Mouse (Mus musculus) liver, embryonic 14.5 days (tissue): Measurements from ENCODE around the gene Faah.

Experiments used
- CTCF ChIP-seq: IDR thresholded peaks from 2 replicates; pipeline ENCODE4 v1.5.1; 2016; ENCODE audit warnings: antibody characterized with exemption, low read depth, control low read depth
- EP300 ChIP-seq: IDR thresholded peaks from 2 replicates; pipeline ENCODE4 v1.6.1; 2016; ENCODE audit warnings: antibody characterized with exemption, low read depth

GRCm38 (mm10) chr4:115939295-115940102, 78.2 kb downstream of the Faah start, which contains the start of gene Dmbx1:
- TF ChIP-seq CTCF: no peak
- TF ChIP-seq EP300: no peak
